Mouse (Mus musculus): Measurements from ENCODE around the gene Mettl27. TPM values are rescaled to one million over a fixed set of nuclear protein-coding genes. Genes with fewer than 3 reads are reported as not detected.
"Not testable (repeated sequence)": the region's sequence is repeated elsewhere in the genome, so short reads cannot be mapped to it uniquely, and the experiment has no call there.

Gene Mettl27
- polyA plus RNA-seq, 1 experiment from 2014 or later: 9.2 TPM

GRCm38 (mm10) chr5:134959114-134959513 lies 26.9 kb downstream of the Mettl27 start:
- Histone ChIP-seq H3K4me3 (ENCODE audit: low read depth, low read length) (no peak overlapping the region), H3K9ac (ENCODE audit: low read length) (no peak overlapping the region), H3K4me2 (no peak overlapping the region), H3K36me3 (ENCODE audit: control insufficient read depth, insufficient read depth, low read length) (no peaks in the 10 kb centered on the region), H3K27me3 (ENCODE audit: control insufficient read depth, insufficient read depth, low read length) (no peaks in the 10 kb centered on the region), H3K4me1 (ENCODE audit: control insufficient read depth, insufficient read depth, low read length) (no peaks in the 10 kb centered on the region), H3K27ac (ENCODE audit: low read depth, low read length) (no peak overlapping the region), H3K9me3 (ENCODE audit: control insufficient read depth, low read length) (no peaks in the 10 kb centered on the region)
- WGBS: 81% methylated on average over 7 of the region's 7 CpGs
- ATAC-seq (ENCODE audit: low FRiP score) (no peak), DNase-seq (ENCODE audit: low spot score, missing footprints) (no peak)

GRCm38 (mm10) chr5:134960430-134960829 lies 28.3 kb downstream of the Mettl27 start:
- H3K4me3 ChIP-seq (ENCODE audit: low read depth, low read length): no peak overlapping the region
- DNase-seq (ENCODE audit: low spot score, missing footprints) (no peak), ATAC-seq (ENCODE audit: low FRiP score) (no peak)
- WGBS: 78% methylated on average over 2 of the region's 2 CpGs
- H3K4me1 ChIP-seq (ENCODE audit: control insufficient read depth, insufficient read depth, low read length): no peaks in the 10 kb centered on the region
- H3K9ac ChIP-seq (ENCODE audit: low read length): no peak overlapping the region
- no peak overlapping the region for H3K4me2 ChIP-seq
- no peaks in the 10 kb centered on the region for H3K9me3 ChIP-seq (ENCODE audit: control insufficient read depth, low read length)
- no peaks in the 10 kb centered on the region for H3K36me3 ChIP-seq (ENCODE audit: control insufficient read depth, insufficient read depth, low read length)
- no peaks in the 10 kb centered on the region for H3K27me3 ChIP-seq (ENCODE audit: control insufficient read depth, insufficient read depth, low read length)
- no peak overlapping the region for H3K27ac ChIP-seq (ENCODE audit: low read depth, low read length)

- no peaks in the 10 kb centered on the region for H3K36me3 ChIP-seq (ENCODE audit: control insufficient read depth, insufficient read depth, low read length)
- ATAC-seq (ENCODE audit: low FRiP score) (no peak), DNase-seq (ENCODE audit: low spot score, missing footprints) (no peak)
- no peaks in the 10 kb centered on the region; the same call in 1 of the 2 replicates for H3K4me1 ChIP-seq (ENCODE audit: control insufficient read depth, insufficient read depth, low read length)
- no peak overlapping the region for H3K4me3 ChIP-seq (ENCODE audit: low read depth, low read length)
- no peaks in the 10 kb centered on the region for H3K9me3 ChIP-seq (ENCODE audit: control insufficient read depth, low read length)
- no peaks in the 10 kb centered on the region; the same call in 1 of the 2 replicates for H3K27me3 ChIP-seq (ENCODE audit: control insufficient read depth, insufficient read depth, low read length)
- WGBS: 94% methylated on average over 2 of the region's 2 CpGs
- no peak overlapping the region for H3K27ac ChIP-seq (ENCODE audit: low read depth, low read length)
- no peak overlapping the region for H3K4me2 ChIP-seq
- no peak overlapping the region for H3K9ac ChIP-seq (ENCODE audit: low read length)
Measured at GRCm38 (mm10) chr5:134961519-134961918, 29.4 kb downstream of the Mettl27 start.

- WGBS: 50% methylated on average over 5 of the region's 5 CpGs
- no peak for DNase-seq (ENCODE audit: low spot score, missing footprints)
- ATAC-seq (ENCODE audit: low FRiP score): no peak
- Histone ChIP-seq H3K4me2 (no peak overlapping the region), H3K36me3 (ENCODE audit: control insufficient read depth, insufficient read depth, low read length) (no peaks in the 10 kb centered on the region), H3K27me3 (ENCODE audit: control insufficient read depth, insufficient read depth, low read length) (no peaks in the 10 kb centered on the region; the same call in 1 of the 2 replicates), H3K9me3 (ENCODE audit: control insufficient read depth, low read length) (no peaks in the 10 kb centered on the region), H3K27ac (ENCODE audit: low read depth, low read length) (no peak overlapping the region), H3K4me3 (ENCODE audit: low read depth, low read length) (no peak overlapping the region), H3K9ac (ENCODE audit: low read length) (no peak overlapping the region), H3K4me1 (ENCODE audit: control insufficient read depth, insufficient read depth, low read length) (no peaks in the 10 kb centered on the region; the same call in 1 of the 2 replicates)
Measured at GRCm38 (mm10) chr5:134963546-134963945, 31.4 kb downstream of the Mettl27 start.

- not testable (repeated sequence) for H3K9me3 ChIP-seq (ENCODE audit: control insufficient read depth, low read length); H3K27me3 ChIP-seq (ENCODE audit: control insufficient read depth, insufficient read depth, low read length); H3K4me3 ChIP-seq (ENCODE audit: low read depth, low read length); H3K4me1 ChIP-seq (ENCODE audit: control insufficient read depth, insufficient read depth, low read length); ATAC-seq (ENCODE audit: low FRiP score); DNase-seq (ENCODE audit: low spot score, missing footprints); H3K27ac ChIP-seq (ENCODE audit: low read depth, low read length); H3K9ac ChIP-seq (ENCODE audit: low read length); H3K36me3 ChIP-seq (ENCODE audit: control insufficient read depth, insufficient read depth, low read length); H3K4me2 ChIP-seq
Measured at GRCm38 (mm10) chr5:134964655-134965054, 32.5 kb downstream of the Mettl27 start.

- Histone ChIP-seq H3K36me3 (ENCODE audit: control insufficient read depth, insufficient read depth, low read length) (no peaks in the 10 kb centered on the region), H3K4me3 (ENCODE audit: low read depth, low read length) (no peak overlapping the region)
- DNase-seq (ENCODE audit: low spot score, missing footprints): peak; percentile 98
Measured at GRCm38 (mm10) chr5:134965473-134965851, 33.3 kb downstream of the Mettl27 start.

GRCm38 (mm10) chr5:134965852-134966821 lies 34.0 kb downstream of the Mettl27 start:
- H3K4me3 ChIP-seq (ENCODE audit: low read depth, low read length): 0 out of 2 replicates have a peak overlapping the region, but pooled peaks have one; percentile 4
- H3K27me3 ChIP-seq (ENCODE audit: control insufficient read depth, insufficient read depth, low read length): no peaks in the 10 kb centered on the region; the same call in 1 of the 2 replicates
- H3K9me3 ChIP-seq (ENCODE audit: control insufficient read depth, low read length): no peaks in the 10 kb centered on the region
- H3K4me2 ChIP-seq: peak overlapping the region; percentile 33
- no peak overlapping the region for H3K27ac ChIP-seq (ENCODE audit: low read depth, low read length)
- DNase-seq (ENCODE audit: low spot score, missing footprints) (peak; percentile 91), ATAC-seq (ENCODE audit: low FRiP score) (peak; percentile 54)
- H3K36me3 ChIP-seq (ENCODE audit: control insufficient read depth, insufficient read depth, low read length): no peaks in the 10 kb centered on the region
- no peak overlapping the region; the same call in 1 of the 2 replicates for H3K9ac ChIP-seq (ENCODE audit: low read length)
- H3K4me1 ChIP-seq (ENCODE audit: control insufficient read depth, insufficient read depth, low read length): no peaks in the 10 kb centered on the region; the same call in 1 of the 2 replicates
- WGBS: 3% methylated on average over 33 of the region's 33 CpGs

More at GRCm38 (mm10) chr5:134965473-134965851, 33.3 kb downstream of the Mettl27 start:
- H3K27ac ChIP-seq (ENCODE audit: low read depth, low read length): no peak overlapping the region
- H3K4me1 ChIP-seq (ENCODE audit: control insufficient read depth, insufficient read depth, low read length): no peaks in the 10 kb centered on the region; the same call in 1 of the 2 replicates
- ATAC-seq (ENCODE audit: low FRiP score): peak; percentile 35; the same call in 1 of the 2 replicates
- H3K4me2 ChIP-seq: peak overlapping the region; percentile 33
- WGBS: 6% methylated on average over 10 of the region's 10 CpGs
- no peak overlapping the region for H3K9ac ChIP-seq (ENCODE audit: low read length)
- H3K9me3 ChIP-seq (ENCODE audit: control insufficient read depth, low read length): no peaks in the 10 kb centered on the region
- no peaks in the 10 kb centered on the region; the same call in 1 of the 2 replicates for H3K27me3 ChIP-seq (ENCODE audit: control insufficient read depth, insufficient read depth, low read length)

GRCm38 (mm10) chr5:134967164-134967944 lies 35.2 kb downstream of the Mettl27 start:
- no peak for ATAC-seq (ENCODE audit: low FRiP score)
- Histone ChIP-seq H3K4me1 (ENCODE audit: control insufficient read depth, insufficient read depth, low read length) (no peaks in the 10 kb centered on the region; the same call in 1 of the 2 replicates), H3K4me2 (no peak overlapping the region), H3K9ac (ENCODE audit: low read length) (no peak overlapping the region), H3K9me3 (ENCODE audit: control insufficient read depth, low read length) (no peaks in the 10 kb centered on the region), H3K27ac (ENCODE audit: low read depth, low read length) (no peak overlapping the region), H3K4me3 (ENCODE audit: low read depth, low read length) (no peak overlapping the region), H3K27me3 (ENCODE audit: control insufficient read depth, insufficient read depth, low read length) (no peaks in the 10 kb centered on the region; the same call in 1 of the 2 replicates), H3K36me3 (ENCODE audit: control insufficient read depth, insufficient read depth, low read length) (no peaks in the 10 kb centered on the region)
- DNase-seq (ENCODE audit: low spot score, missing footprints): peak; percentile 80
- 81% methylated on average over 20 of the region's 20 CpGs for WGBS
